Mouse (Mus musculus) lung, postnatal 14 days (tissue): Measurements from ENCODE around the gene Prrg2.
"Not testable (repeated sequence)": the region's sequence is repeated elsewhere in the genome, so short reads cannot be mapped to it uniquely, and the experiment has no call there.

Source experiments
- DNase-seq: peaks from one replicate; pipeline ENCODE4 v3.0.0; 2021

Gene Prrg2

GRCm38 (mm10) chr7:45062239-45062835, at the start of gene Prrg2, which contains the start of gene Nosip:
Prrg2 (minus strand) TSS chr7:45062677.
Nosip (plus strand) TSS chr7:45062429.
- peak; percentile 95 for DNase-seq

- DNase-seq, result no peak
Measured at GRCm38 (mm10) chr7:45111940-45112339, 49.5 kb upstream of the Prrg2 start.

GRCm38 (mm10) chr7:45110089-45110488, 47.6 kb upstream of the Prrg2 start:
- not testable (repeated sequence) for DNase-seq

- no peak for DNase-seq
Measured at GRCm38 (mm10) chr7:45107052-45107645, 44.7 kb upstream of the Prrg2 start.

- DNase-seq, result no peak
Measured at GRCm38 (mm10) chr7:45106441-45106840, 44.0 kb upstream of the Prrg2 start.

GRCm38 (mm10) chr7:45105491-45105890, 43.0 kb upstream of the Prrg2 start:
- no peak for DNase-seq

GRCm38 (mm10) chr7:45104941-45105340, 42.5 kb upstream of the Prrg2 start:
- no peak for DNase-seq

GRCm38 (mm10) chr7:45103652-45104180, 41.2 kb upstream of the Prrg2 start, which contains the start of gene Fcgrt:
Fcgrt (minus strand) TSS chr7:45103851.
- DNase-seq, result peak; percentile 93

- DNase-seq, result no peak
Measured at GRCm38 (mm10) chr7:45102940-45103585, 40.6 kb upstream of the Prrg2 start.

- DNase-seq, result no peak
Measured at GRCm38 (mm10) chr7:45102441-45102840, 40.0 kb upstream of the Prrg2 start.

- DNase-seq, result no peak
Measured at GRCm38 (mm10) chr7:45100046-45100445, 37.6 kb upstream of the Prrg2 start.

- no peak for DNase-seq
Measured at GRCm38 (mm10) chr7:45098541-45099240, 36.2 kb upstream of the Prrg2 start.

- DNase-seq, result no peak
Measured at GRCm38 (mm10) chr7:45097479-45097878, 35.0 kb upstream of the Prrg2 start.

- DNase-seq, result not testable (repeated sequence)
Measured at GRCm38 (mm10) chr7:45095965-45096364, 33.5 kb upstream of the Prrg2 start.

- no peak for DNase-seq
Measured at GRCm38 (mm10) chr7:45095367-45095766, 32.9 kb upstream of the Prrg2 start.

- DNase-seq, result no peak
Measured at GRCm38 (mm10) chr7:45094121-45094520, 31.6 kb upstream of the Prrg2 start.

GRCm38 (mm10) chr7:45093516-45093905, 31.0 kb upstream of the Prrg2 start:
- no peak for DNase-seq

- no peak for DNase-seq
Measured at GRCm38 (mm10) chr7:45092828-45093515, 30.5 kb upstream of the Prrg2 start.

- DNase-seq, result peak; percentile 82
Measured at GRCm38 (mm10) chr7:45092048-45092447, 29.6 kb upstream of the Prrg2 start, which contains the start of gene Rcn3. Rcn3 (minus strand) TSS chr7:45092221.

GRCm38 (mm10) chr7:45091001-45091990, 28.8 kb upstream of the Prrg2 start:
- no peak for DNase-seq
